Mouse (Mus musculus) heart, embryonic 10.5 days (tissue): ENCODE data around the gene Cfap45. TPM values are rescaled to one million over a fixed set of nuclear protein-coding genes. Genes with fewer than 3 reads are reported as not detected.

ENCODE experiments used
- DNase-seq: peaks from one replicate; pipeline ENCODE4 v3.0.0-alpha.2; 2017; ENCODE audit warnings: low spot score
- H3K27ac ChIP-seq: fragments of 300-500 bp; sonication (generic); 2 replicates; pipeline ENCODE4 v1.5.1; 2016; ENCODE audit warnings: mild to moderate bottlenecking
- H3K27me3 ChIP-seq: fragments of 300-500 bp; sonication (generic); 2 replicates; pipeline ENCODE4 v1.6.1; 2016; ENCODE audit warnings: mild to moderate bottlenecking; ENCODE audit not compliant: poor library complexity, insufficient read depth, severe bottlenecking
- H3K36me3 ChIP-seq: fragments of 300-500 bp; sonication (generic); 2 replicates; pipeline ENCODE4 v1.6.1; 2016; ENCODE audit warnings: mild to moderate bottlenecking, moderate library complexity
- H3K4me1 ChIP-seq: fragments of 300-500 bp; sonication (generic); 2 replicates; pipeline ENCODE4 v1.6.1; 2016; ENCODE audit warnings: mild to moderate bottlenecking
- H3K4me3 ChIP-seq: fragments of 300-500 bp; sonication (generic); 2 replicates; pipeline ENCODE4 v1.5.1; 2016; ENCODE audit warnings: mild to moderate bottlenecking, moderate library complexity
- H3K9me3 ChIP-seq: fragments of 300-500 bp; sonication (generic); 2 replicates; pipeline ENCODE4 v1.6.1; 2016; ENCODE audit warnings: mild to moderate bottlenecking, moderate library complexity
- WGBS: fragments of 180-500 bp; shearing (Covaris S2); methylation state at CpG from one replicate; pipeline ENCODE4 v1.1.7; 2016; 5-methylcytosine and 5-hydroxymethylcytosine counted together
- polyA plus RNA-seq: library from polyadenylated mRNA; unstranded; fragments of >200 nt; fragmentation: Nextera tagmentation; extraction: Ambion mirVana; gene quantifications from 2 replicates; pipeline ENCODE4 v1.2.1, GENCODE M21; 2016

The Cfap45 gene
- polyA plus RNA-seq, 1 experiment from 2014 or later, result 1.7 TPM

DNA sequence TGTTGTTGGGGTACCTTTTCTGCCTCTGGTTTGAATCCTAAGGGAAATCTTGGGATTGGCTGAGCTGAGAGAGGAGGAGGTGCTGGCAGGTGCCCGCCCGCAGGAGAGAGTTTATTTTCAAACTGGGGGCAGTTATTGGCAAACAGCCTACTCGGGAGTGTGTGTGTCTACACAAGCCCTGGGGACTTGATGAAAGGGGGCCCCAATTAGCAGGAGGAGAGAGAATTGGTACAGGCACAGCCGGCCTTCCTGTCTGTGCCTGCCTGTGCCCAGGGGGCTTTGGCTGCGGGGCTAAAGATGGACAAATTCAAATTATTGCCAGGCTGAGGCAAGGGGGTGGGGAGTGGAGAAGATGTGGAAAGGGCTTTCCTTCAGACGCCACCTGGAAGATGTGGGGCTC lies 34.8 kb upstream of the Cfap45 start:
- peaks cover 43% of the 10 kb centered on the region for H3K27me3 ChIP-seq
- no peak for DNase-seq
- no peak overlapping the region for H3K4me3 ChIP-seq
- H3K4me1 ChIP-seq, result peaks cover 63% of the 10 kb centered on the region
- no peaks in the 10 kb centered on the region for H3K9me3 ChIP-seq
- H3K36me3 ChIP-seq, result peaks cover 18% of the 10 kb centered on the region
- WGBS, result 76% methylated on average over 6 of the region's 6 CpGs
- H3K27ac ChIP-seq, result no peak overlapping the region

DNA sequence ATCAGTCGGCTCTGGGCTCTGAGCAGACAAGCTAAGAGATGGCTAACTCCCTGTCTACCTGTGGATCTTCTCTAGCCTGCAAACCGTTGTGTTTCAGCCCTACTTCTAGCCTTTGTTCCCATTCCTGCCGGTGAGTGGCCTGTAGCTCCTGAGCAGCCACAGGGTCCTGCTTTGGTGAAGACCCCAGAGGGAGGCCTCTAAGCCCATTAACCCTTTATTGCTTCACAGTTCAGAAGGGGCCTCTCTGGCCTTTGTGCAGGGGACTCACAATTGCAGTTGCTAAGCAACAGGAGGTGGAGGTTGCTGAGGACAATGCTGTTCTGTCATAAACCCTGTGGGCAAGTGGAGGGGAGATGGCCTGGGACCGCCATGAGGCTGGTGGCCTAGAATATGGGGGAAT lies 34.4 kb upstream of the Cfap45 start:
- Histone ChIP-seq H3K27ac (no peak overlapping the region), H3K4me3 (no peak overlapping the region), H3K9me3 (no peaks in the 10 kb centered on the region), H3K27me3 (peaks cover 43% of the 10 kb centered on the region), H3K4me1 (peaks cover 60% of the 10 kb centered on the region), H3K36me3 (peaks cover 20% of the 10 kb centered on the region)
- WGBS, result 64% methylated on average over 4 of the region's 4 CpGs
- DNase-seq, result no peak

DNA sequence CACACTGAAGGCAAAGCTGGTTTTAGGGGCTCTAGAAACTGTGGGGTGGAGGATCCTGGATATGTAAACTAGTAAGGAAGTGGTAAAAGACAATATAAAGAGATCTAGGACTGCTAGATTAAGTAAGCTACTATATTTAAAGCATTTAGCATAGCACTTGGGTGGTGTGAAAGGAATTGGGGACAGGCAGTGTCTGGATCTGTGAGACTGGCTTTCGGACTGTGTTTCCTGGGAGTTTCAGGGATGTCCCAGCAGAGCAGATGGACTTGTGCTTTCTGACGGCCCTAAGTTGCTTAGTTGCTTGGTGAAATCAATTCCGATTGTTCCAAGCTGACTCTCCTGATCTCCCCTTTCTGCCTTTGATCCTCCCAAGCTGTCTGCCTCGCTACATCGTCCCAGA lies 34.0 kb upstream of the Cfap45 start:
- Histone ChIP-seq H3K4me1 (peaks cover 56% of the 10 kb centered on the region), H3K4me3 (no peak overlapping the region), H3K27ac (no peak overlapping the region), H3K27me3 (peaks cover 43% of the 10 kb centered on the region), H3K9me3 (no peaks in the 10 kb centered on the region), H3K36me3 (peaks cover 25% of the 10 kb centered on the region)
- no peak for DNase-seq
- WGBS, result 81% methylated on average over 5 of the region's 5 CpGs

DNA sequence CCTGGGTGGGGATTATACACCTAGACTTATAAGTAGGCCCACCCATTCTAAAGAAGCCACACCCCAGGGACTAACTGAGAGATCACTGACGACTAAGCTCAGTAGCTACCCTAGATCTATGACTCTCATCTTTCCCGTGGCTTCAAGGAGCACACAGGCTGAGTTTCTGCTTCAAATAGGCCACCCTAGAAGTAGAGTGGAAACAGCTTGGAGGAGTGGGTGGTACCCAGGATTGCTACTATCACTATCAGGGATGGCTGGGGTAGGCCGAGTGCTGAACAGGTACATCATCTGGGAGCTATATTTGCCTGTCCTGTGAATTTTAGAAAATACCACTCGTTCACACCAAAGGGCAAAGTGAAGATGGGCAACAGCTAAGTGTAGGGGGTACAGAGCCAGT lies 32.7 kb upstream of the Cfap45 start:
- DNase-seq, result no peak
- H3K27me3 ChIP-seq, result peaks cover 41% of the 10 kb centered on the region
- 77% methylated on average over 4 of the region's 4 CpGs for WGBS
- peaks cover 52% of the 10 kb centered on the region for H3K4me1 ChIP-seq
- H3K36me3 ChIP-seq, result peaks cover 29% of the 10 kb centered on the region
- H3K9me3 ChIP-seq, result no peaks in the 10 kb centered on the region
- H3K4me3 ChIP-seq, result no peak overlapping the region
- no peak overlapping the region for H3K27ac ChIP-seq

DNA sequence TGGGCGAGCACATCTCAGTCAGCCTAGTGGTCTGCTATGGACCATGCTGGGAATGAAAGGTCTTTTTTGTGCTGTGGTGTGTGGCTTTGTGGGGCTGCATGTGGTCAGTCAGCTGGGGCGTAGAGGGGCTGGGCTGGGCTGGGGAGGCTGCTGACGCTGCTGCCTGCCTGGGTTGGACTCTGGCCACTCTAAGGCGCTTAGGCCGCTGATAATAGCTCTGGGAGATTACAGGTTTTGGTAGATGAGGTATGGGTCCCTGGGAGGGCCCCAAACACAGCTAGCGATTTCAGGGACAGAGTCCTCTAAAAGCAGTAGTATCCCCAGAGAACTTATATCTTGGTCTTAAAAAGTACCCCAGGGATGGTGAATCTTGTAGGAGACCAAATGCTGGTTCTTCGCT lies 31.8 kb upstream of the Cfap45 start:
- Histone ChIP-seq H3K27ac (no peak overlapping the region; the same call in 1 of the 2 replicates), H3K4me3 (no peak overlapping the region), H3K36me3 (peaks cover 29% of the 10 kb centered on the region), H3K9me3 (no peaks in the 10 kb centered on the region), H3K27me3 (peaks cover 37% of the 10 kb centered on the region), H3K4me1 (peaks cover 49% of the 10 kb centered on the region)
- WGBS, result 63% methylated on average over 7 of the region's 7 CpGs
- no peak for DNase-seq

DNA sequence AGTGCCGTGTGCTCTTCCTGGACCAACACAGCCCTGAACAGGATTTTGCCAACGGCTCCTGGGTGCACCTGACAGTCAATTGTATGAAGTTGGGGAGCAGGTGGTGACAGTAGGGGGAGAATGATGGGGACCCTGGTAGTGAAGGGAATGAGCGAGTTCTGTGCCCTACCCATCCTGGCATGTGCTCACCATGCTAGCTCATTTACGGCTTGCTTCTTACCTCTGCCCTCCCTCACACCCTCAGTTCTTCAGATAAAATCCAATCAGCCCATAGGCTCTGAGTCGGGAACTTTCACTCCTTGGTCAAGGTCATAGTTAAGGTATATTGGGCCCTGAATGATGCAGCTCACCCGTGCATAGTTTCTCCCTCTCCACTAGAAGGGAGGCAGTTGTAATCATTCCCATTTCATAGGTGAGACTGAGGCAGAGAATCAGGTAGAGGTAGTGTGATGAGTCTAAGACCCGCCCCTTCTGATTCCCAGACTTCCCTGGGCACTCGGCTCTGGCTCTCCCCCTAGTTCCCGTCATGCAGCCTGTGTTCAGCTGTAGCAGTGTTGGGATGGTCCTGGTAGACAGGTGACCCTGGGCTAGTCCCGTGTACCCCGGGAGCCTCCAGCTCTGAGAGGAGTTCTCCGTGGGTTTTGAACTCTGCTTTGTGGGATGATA lies 30.9 kb upstream of the Cfap45 start:
- no peak for DNase-seq
- Histone ChIP-seq H3K36me3 (peaks cover 29% of the 10 kb centered on the region), H3K27ac (peak overlapping the region; percentile 62), H3K9me3 (no peaks in the 10 kb centered on the region), H3K27me3 (peaks cover 30% of the 10 kb centered on the region), H3K4me3 (peak overlapping the region; percentile 48), H3K4me1 (peaks cover 45% of the 10 kb centered on the region)
- WGBS, result 50% methylated on average over 12 of the region's 12 CpGs

DNA sequence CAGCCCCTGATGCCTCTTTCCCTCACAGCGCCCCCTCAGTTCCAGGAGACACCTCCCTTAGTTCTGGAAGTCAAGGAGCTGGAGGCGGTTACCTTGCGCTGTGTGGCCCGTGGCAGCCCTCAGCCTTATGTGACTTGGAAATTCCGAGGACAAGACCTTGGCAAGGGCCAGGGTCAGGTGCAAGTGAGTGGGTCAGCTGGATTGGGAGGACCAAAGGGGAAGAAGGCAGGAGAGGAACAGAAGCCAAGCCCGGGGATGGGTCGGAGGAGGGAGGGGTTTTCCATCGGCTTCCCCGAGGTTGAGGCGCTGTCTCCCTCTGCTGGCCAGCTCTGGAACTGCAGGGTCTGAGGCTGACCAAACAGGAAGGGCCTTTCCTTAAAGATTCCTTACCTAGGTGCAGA lies 30.3 kb upstream of the Cfap45 start:
- DNase-seq, result peak; percentile 91
- H3K27ac ChIP-seq, result peak overlapping the region; percentile 62
- H3K27me3 ChIP-seq, result peaks cover 30% of the 10 kb centered on the region; the same call in 1 of the 2 replicates
- H3K4me3 ChIP-seq, result peak overlapping the region; percentile 48
- WGBS, result 8% methylated on average over 10 of the region's 10 CpGs
- peaks cover 26% of the 10 kb centered on the region for H3K36me3 ChIP-seq
- peaks cover 44% of the 10 kb centered on the region for H3K4me1 ChIP-seq
- H3K9me3 ChIP-seq, result no peaks in the 10 kb centered on the region

DNA sequence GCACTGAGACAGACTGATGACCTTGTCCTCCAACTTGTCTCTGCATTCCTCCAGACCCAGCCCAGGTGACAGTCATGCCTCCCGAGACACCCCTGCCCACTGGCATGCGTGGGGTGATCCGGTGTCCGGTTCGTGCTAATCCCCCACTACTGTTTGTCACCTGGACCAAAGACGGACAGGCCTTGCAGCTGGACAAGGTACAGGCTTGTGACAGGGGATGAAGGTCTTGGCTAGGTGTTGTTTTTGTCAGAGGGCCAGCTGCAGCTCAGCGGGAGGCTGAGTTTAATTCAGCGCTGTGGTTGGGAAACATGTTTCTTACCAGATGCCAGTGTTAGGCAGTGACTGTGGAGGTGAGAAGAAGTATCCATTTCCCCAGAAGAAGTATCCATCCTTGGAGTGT lies 28.6 kb upstream of the Cfap45 start:
- 88% methylated on average over 8 of the region's 8 CpGs for WGBS
- no peak for DNase-seq
- Histone ChIP-seq H3K4me1 (peaks cover 36% of the 10 kb centered on the region), H3K27me3 (peaks cover 28% of the 10 kb centered on the region; the same call in 1 of the 2 replicates), H3K36me3 (peaks cover 31% of the 10 kb centered on the region), H3K9me3 (no peaks in the 10 kb centered on the region), H3K27ac (no peak overlapping the region), H3K4me3 (no peak overlapping the region)

DNA sequence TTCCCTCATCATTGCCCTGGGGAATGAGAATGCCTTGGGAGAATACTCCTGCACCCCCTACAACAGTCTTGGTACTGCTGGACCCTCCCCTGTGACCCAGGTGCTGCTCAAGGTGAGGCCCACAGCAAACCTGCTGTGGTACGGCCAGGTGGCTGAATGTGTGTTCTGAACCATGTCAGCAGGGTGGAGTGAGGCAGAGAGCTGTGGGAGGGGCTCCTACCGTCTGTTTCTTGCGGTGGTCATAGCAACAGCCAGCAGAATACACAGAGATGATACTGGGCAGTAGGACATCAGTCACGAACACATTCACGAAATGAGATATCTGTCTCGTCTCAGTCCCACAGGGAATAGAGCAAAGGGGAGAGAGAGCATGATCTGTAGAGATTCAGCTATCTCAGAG lies 27.1 kb upstream of the Cfap45 start:
- H3K4me3 ChIP-seq, result no peak overlapping the region
- no peaks in the 10 kb centered on the region for H3K9me3 ChIP-seq
- peaks cover 43% of the 10 kb centered on the region for H3K36me3 ChIP-seq
- no peak for DNase-seq
- WGBS, result 62% methylated on average over 6 of the region's 6 CpGs
- H3K4me1 ChIP-seq, result peaks cover 48% of the 10 kb centered on the region
- peaks cover 22% of the 10 kb centered on the region; the same call in 1 of the 2 replicates for H3K27me3 ChIP-seq
- no peak overlapping the region for H3K27ac ChIP-seq

DNA sequence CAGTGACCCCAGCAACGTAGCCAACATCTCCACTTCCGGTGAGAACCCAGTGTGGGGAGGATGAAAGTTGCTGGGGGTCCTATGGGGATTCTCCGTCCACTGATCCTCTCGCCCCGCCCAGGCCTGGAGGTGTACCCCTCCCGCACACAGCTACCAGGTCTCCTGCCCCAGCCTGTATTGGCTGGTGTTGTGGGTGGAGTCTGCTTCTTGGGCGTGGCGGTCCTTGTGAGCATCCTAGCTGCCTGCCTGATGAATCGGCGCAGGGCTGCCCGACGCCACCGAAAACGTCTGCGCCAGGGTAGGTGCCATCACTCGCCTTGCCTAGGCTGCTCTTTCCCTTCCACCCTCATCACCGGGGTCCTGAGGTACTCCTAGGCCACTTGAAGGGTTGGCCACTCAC lies 24.6 kb upstream of the Cfap45 start:
- 74% methylated on average over 17 of the region's 17 CpGs for WGBS
- H3K4me1 ChIP-seq, result peaks cover 46% of the 10 kb centered on the region
- H3K27ac ChIP-seq, result no peak overlapping the region
- no peaks in the 10 kb centered on the region for H3K9me3 ChIP-seq
- H3K36me3 ChIP-seq, result peaks cover 39% of the 10 kb centered on the region
- H3K4me3 ChIP-seq, result no peak overlapping the region
- H3K27me3 ChIP-seq, result peaks cover 20% of the 10 kb centered on the region; the same call in 1 of the 2 replicates
- DNase-seq, result no peak

DNA sequence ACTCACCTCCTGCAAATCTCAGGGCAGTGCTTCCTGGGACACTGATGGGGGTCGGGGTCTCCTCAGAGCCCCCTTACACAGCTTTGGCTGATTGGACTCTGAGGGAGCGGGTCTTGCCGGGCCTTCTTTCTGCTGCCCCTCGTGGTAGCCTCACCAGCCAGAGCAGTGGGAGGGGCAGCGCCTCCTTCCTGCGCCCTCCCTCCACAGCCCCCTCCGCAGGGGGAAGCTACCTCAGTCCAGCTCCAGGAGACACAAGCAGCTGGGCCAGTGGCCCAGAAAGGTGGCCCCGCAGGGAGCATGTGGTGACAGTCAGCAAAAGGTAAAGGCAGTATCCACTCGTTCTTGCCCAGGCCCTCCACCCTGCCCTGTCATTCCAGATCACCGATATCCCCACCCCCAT lies 23.2 kb upstream of the Cfap45 start:
- DNase-seq, result no peak
- Histone ChIP-seq H3K27me3 (peaks cover 25% of the 10 kb centered on the region), H3K4me1 (peaks cover 57% of the 10 kb centered on the region), H3K27ac (no peak overlapping the region), H3K9me3 (no peaks in the 10 kb centered on the region), H3K36me3 (peaks cover 29% of the 10 kb centered on the region), H3K4me3 (no peak overlapping the region)
- WGBS, result 70% methylated on average over 10 of the region's 10 CpGs

DNA sequence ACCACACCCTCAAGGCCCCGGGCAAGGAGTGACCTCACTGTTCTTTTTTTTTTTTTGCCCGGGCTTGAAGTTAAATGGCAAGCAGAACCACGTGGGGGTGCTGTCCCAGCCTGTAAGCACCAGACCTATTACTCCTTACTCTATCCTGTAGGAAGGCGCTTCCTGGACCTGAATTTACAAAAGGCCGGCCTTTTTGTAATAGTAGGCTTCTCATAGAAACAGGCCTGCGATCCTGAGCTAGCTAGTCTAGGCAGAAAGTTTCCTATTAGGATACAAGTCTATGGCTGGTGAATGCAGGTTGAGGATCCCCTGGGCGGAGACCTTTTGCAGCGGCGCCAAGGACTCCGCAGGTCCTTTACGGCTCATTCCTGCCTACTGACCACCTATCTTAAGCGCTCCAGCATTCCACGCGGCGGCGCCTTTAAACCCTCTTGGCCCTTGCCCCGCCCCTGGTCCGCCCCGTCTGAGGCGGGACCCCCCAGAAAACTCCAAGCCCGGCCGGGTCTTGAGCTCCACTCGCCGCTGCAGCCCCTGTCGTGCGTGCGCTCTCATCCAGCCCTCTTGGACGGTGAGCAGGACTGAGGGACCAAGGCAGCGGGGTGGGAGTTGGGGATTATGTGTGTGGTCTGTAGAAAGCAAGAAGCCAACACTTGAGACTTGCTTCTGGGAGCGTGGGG lies 20.7 kb upstream of the Cfap45 start, which contains the start of gene Tagln2:
TSS of gene Tagln2 (plus strand) at position 283 of the 677 bp plus-strand sequence.
- peak within 1 kb of the TSS; percentile 92 for H3K27ac ChIP-seq
- peaks cover 19% of the 10 kb centered on the region for H3K27me3 ChIP-seq
- DNase-seq, result peak; percentile 95
- peaks cover 31% of the 10 kb centered on the region for H3K36me3 ChIP-seq
- peaks cover 71% of the 10 kb centered on the region for H3K4me1 ChIP-seq
- H3K9me3 ChIP-seq, result no peaks in the 10 kb centered on the region
- 1% methylated on average over 30 of the region's 30 CpGs for WGBS
- peak within 1 kb of the TSS; percentile 79 for H3K4me3 ChIP-seq
